Mouse (Mus musculus) heart, adult 2 months (tissue): ENCODE data around the gene Gas6. TPM values are rescaled to one million over a fixed set of nuclear protein-coding genes. Genes with fewer than 3 reads are reported as not detected.
A peak's percentile ranks its signal among the peaks of the same experiment; 100 is the strongest.

Experiments used
- DNase-seq, 2 experiments: peaks; one replicate each; pipeline ENCODE4 v3.0.0; 2021
- H3K27ac ChIP-seq: fragments of 200-600 bp; 2 replicates; pipeline ENCODE4 v1.8.1; 2022
- H3K27me3 ChIP-seq: fragments of 200-500 bp; 2 replicates; pipeline ENCODE4 v1.6.1; 2012; ENCODE audit warnings: mild to moderate bottlenecking, low read length, inconsistent platforms, mixed read lengths; ENCODE audit not compliant: control insufficient read depth, insufficient read depth
- H3K36me3 ChIP-seq: fragments of 200-500 bp; 2 replicates; pipeline ENCODE4 v1.6.1; 2012; ENCODE audit warnings: low read length, inconsistent platforms; ENCODE audit not compliant: control insufficient read depth, insufficient read depth
- H3K4me1 ChIP-seq: fragments of 200-500 bp; 2 replicates; pipeline ENCODE4 v1.6.1; 2011; ENCODE audit warnings: low read length; ENCODE audit not compliant: control insufficient read depth, insufficient read depth
- H3K4me3 ChIP-seq: fragments of 200-600 bp; 2 replicates; pipeline ENCODE4 v1.8.1; 2022
- H3K79me2 ChIP-seq: fragments of 200-500 bp; replicated peaks from 2 replicates; pipeline ENCODE4 v1.6.1; 2012; ENCODE audit warnings: mild to moderate bottlenecking, inconsistent platforms, low read length, moderate library complexity, mixed read lengths; ENCODE audit not compliant: control insufficient read depth, insufficient read depth
- H3K9ac ChIP-seq: fragments of 200-500 bp; 2 replicates; pipeline ENCODE4 v1.6.1; 2012; ENCODE audit warnings: low read depth, mild to moderate bottlenecking, control low read depth, inconsistent platforms, low read length, mixed read lengths
- CTCF ChIP-seq: fragments of 200-600 bp; IDR thresholded peaks from 2 replicates; pipeline ENCODE4 v1.8.1; 2022; ENCODE audit warnings: antibody characterized with exemption, mild to moderate bottlenecking, moderate library complexity
- EP300 ChIP-seq: fragments of 200-500 bp; IDR thresholded peaks from 2 replicates; pipeline ENCODE4 v1.6.1; 2011; ENCODE audit warnings: low read depth, low read length, control low read depth; ENCODE audit not compliant: insufficient read depth
- POLR2A ChIP-seq: fragments of 200-500 bp; IDR thresholded peaks from 2 replicates; pipeline ENCODE4 v1.6.1; 2011; ENCODE audit warnings: mild to moderate bottlenecking, low read depth, low read length, control low read depth; ENCODE audit not compliant: insufficient read depth
- WGBS: fragments of 180-500 bp; shearing (Covaris S2); methylation state at CpG from one replicate; pipeline ENCODE4 v1.1.7; 2018; 5-methylcytosine and 5-hydroxymethylcytosine counted together
- intact Hi-C: fragments of 180-260 bp; cut with DNase I; formaldehyde crosslinking; loops from one replicate; pipeline ENCODE4 v1.15.1; 2025
- polyA plus RNA-seq: library from polyadenylated mRNA; depleted of rRNA; stranded (reverse); fragments of >200 nt; gene quantifications from 2 replicates; pipeline ENCODE4 v1.2.3, GENCODE M21; 2012
- total RNA-seq, 2 experiments: library from RNA; stranded (reverse); gene quantifications; 2 replicates each; pipeline ENCODE4 v1.2.3; 2021

Gene Gas6
- total and polyA plus RNA-seq, 3 experiments, result 114 to 133 (median 129) TPM

GRCm38 (mm10) chr8:13436052-13436451 is 58.2 kb downstream of the Gas6 start:
- peak in 1 of 2 experiments; percentile 33 for DNase-seq
- H3K79me2 ChIP-seq, result no peaks in the 10 kb centered on the region
- no peaks in the 10 kb centered on the region for H3K27me3 ChIP-seq

GRCm38 (mm10) chr8:13434889-13435288 is 59.4 kb downstream of the Gas6 start, which contains the start of gene Tmem255b:
Gene Tmem255b (plus strand): TSS chr8:13435189.
- Histone ChIP-seq H3K79me2 (no peaks in the 10 kb centered on the region), H3K27ac (peak within 1 kb of the TSS; percentile 94), H3K9ac (peak within 1 kb of the TSS; percentile 64), H3K4me3 (peak within 1 kb of the TSS; percentile 52), H3K36me3 (no peaks in the 10 kb centered on the region), H3K4me1 (peaks cover 14% of the 10 kb centered on the region), H3K27me3 (no peaks in the 10 kb centered on the region)
- TF ChIP-seq CTCF, result no peak
- TF ChIP-seq POLR2A, result no peak
- TF ChIP-seq EP300, result no peak
- no peak for DNase-seq
- intact Hi-C loops, result no loop called here
- WGBS, result 31% methylated on average over 10 of the region's 10 CpGs

More at GRCm38 (mm10) chr8:13436052-13436451, 58.2 kb downstream of the Gas6 start:
- Histone ChIP-seq H3K27ac (peak overlapping the region; percentile 94), H3K4me3 (peak overlapping the region; percentile 52), H3K36me3 (no peaks in the 10 kb centered on the region), H3K4me1 (peaks cover 12% of the 10 kb centered on the region), H3K9ac (peak overlapping the region; percentile 64)
- TF ChIP-seq CTCF (no peak), POLR2A (peak; percentile 28), EP300 (no peak; the same call in 1 of the 2 replicates)
- intact Hi-C loops, result no loop called here
- 11% methylated on average over 8 of the region's 8 CpGs for WGBS

DNA sequence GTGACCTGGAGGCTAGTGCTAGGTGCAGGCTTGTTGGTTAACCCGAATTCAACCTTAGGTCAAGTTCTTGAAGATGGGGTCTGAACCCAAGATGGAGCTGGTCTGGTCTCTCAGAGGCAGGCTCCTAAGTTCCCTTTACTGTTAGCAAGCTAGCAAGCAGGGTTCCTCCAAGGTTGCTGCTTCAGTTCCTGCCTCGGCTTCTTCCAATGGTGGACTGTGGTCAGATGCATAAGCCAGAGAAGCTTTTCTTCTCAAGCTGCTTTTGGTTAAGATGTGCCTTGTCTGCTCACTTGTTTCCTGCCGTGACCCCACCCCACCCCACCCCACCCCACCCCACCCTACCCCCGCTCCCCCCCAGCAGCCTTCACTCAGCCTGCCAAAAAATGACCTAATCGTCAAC is 61.2 kb downstream of the Gas6 start:
- 34% methylated on average over 5 of the region's 5 CpGs for WGBS
- H3K27ac ChIP-seq, result peak overlapping the region; percentile 62
- H3K4me3 ChIP-seq, result no peak overlapping the region
- H3K27me3 ChIP-seq, result no peaks in the 10 kb centered on the region
- peaks cover 17% of the 10 kb centered on the region for H3K4me1 ChIP-seq
- DNase-seq, result no peak
- no peaks in the 10 kb centered on the region for H3K79me2 ChIP-seq
- no peaks in the 10 kb centered on the region for H3K36me3 ChIP-seq
- TF ChIP-seq POLR2A (no peak), CTCF (no peak), EP300 (no peak)
- no peak overlapping the region for H3K9ac ChIP-seq
- intact Hi-C loops, result no loop called here

GRCm38 (mm10) chr8:13430866-13431265 is 63.4 kb downstream of the Gas6 start:
- intact Hi-C loops, result no loop called here
- H3K79me2 ChIP-seq, result no peaks in the 10 kb centered on the region
- peak in 1 of 2 experiments; percentile 38 for DNase-seq
- no peaks in the 10 kb centered on the region for H3K27me3 ChIP-seq
- H3K36me3 ChIP-seq, result no peaks in the 10 kb centered on the region
- TF ChIP-seq CTCF (no peak), EP300 (0 out of 2 replicates have a peak, but pooled peaks have one; percentile 15), POLR2A (peak; percentile 68; the same call in 1 of the 2 replicates)
- H3K9ac ChIP-seq, result peak overlapping the region; percentile 64
- H3K27ac ChIP-seq, result peak overlapping the region; percentile 96
- H3K4me1 ChIP-seq, result peaks cover 24% of the 10 kb centered on the region
- H3K4me3 ChIP-seq, result peak overlapping the region; percentile 44

DNA sequence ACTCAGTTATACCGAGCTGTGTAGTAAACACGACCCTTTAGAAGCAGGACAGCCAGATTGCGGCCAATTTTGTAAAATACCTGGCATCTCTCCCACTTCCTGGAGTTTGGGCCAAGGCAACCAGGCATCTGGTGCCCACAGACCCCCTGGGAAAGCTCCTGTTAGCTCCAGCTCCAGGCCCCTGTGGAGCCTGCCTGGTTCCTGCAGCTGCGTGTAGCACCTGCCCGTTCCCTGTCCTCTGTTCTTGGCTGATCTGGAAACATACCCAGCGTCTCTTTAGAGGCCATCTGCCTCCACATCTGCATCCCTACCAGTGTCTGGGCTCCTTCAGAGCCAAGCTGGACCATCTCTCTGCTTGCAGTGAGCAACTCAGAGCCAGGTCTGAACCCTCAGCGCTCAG is 63.9 kb downstream of the Gas6 start:
- peak in 1 of 2 experiments; percentile 38 for DNase-seq
- Histone ChIP-seq H3K79me2 (no peaks in the 10 kb centered on the region), H3K36me3 (no peaks in the 10 kb centered on the region), H3K27me3 (no peaks in the 10 kb centered on the region), H3K9ac (peak overlapping the region; percentile 64), H3K4me3 (peak overlapping the region; percentile 44), H3K4me1 (peaks cover 24% of the 10 kb centered on the region), H3K27ac (peak overlapping the region; percentile 96)
- intact Hi-C loops, result no loop called here
- 40% methylated on average over 7 of the region's 7 CpGs for WGBS
- no peak for TF ChIP-seq EP300
- TF ChIP-seq POLR2A, result no peak
- TF ChIP-seq CTCF, result no peak

GRCm38 (mm10) chr8:13428156-13428555 is 66.1 kb downstream of the Gas6 start:
- WGBS, result 53% methylated on average over 9 of the region's 9 CpGs
- Histone ChIP-seq H3K4me3 (peak overlapping the region; percentile 30), H3K4me1 (peaks cover 22% of the 10 kb centered on the region), H3K9ac (peak overlapping the region; percentile 5; the same call in 1 of the 2 replicates), H3K27ac (peak overlapping the region; percentile 96), H3K36me3 (no peaks in the 10 kb centered on the region), H3K79me2 (no peaks in the 10 kb centered on the region), H3K27me3 (no peaks in the 10 kb centered on the region)
- intact Hi-C loops, result loop anchor here (5.0 kb wide), 1 partner anchor 64 kb away; the partner anchor contains the start of gene Gas6
- TF ChIP-seq POLR2A, result peak; percentile 59; the same call in 1 of the 2 replicates
- TF ChIP-seq CTCF, result no peak
- TF ChIP-seq EP300, result no peak
- no peak for DNase-seq
